Mouse (Mus musculus): Measurements from ENCODE around the gene Gpa33. TPM values are rescaled to one million over a fixed set of nuclear protein-coding genes. Genes with fewer than 3 reads are reported as not detected.

Gene Gpa33
- polyA plus RNA-seq, 1 experiment from 2014 or later, result 0.40 TPM

GRCm38 (mm10) chr1:166167405-166167804 is 37.4 kb downstream of the Gpa33 start:
- Histone ChIP-seq H3K4me2 (ENCODE audit: low read depth, low read length) (no peak overlapping the region), H3K27ac (ENCODE audit: low read length) (no peak overlapping the region), H3K9me3 (replicated peaks; ENCODE audit: control insufficient read depth, low read length) (no peaks in the 10 kb centered on the region), H3K4me3 (ENCODE audit: low read depth, low read length) (no peak overlapping the region), H3K36me3 (ENCODE audit: control insufficient read depth, insufficient read depth) (no peaks in the 10 kb centered on the region), H3K27me3 (ENCODE audit: control insufficient read depth, insufficient read depth, low read depth, low read length) (no peaks in the 10 kb centered on the region), H3K4me1 (ENCODE audit: control insufficient read depth, low read depth, low read length) (no peaks in the 10 kb centered on the region), H3K9ac (ENCODE audit: low read depth, low read length) (no peak overlapping the region)
- no peak for ATAC-seq (ENCODE audit: low read depth)
- WGBS (ENCODE audit: insufficient replicate concordance), result 48% methylated on average over 4 of the region's 4 CpGs

DNA sequence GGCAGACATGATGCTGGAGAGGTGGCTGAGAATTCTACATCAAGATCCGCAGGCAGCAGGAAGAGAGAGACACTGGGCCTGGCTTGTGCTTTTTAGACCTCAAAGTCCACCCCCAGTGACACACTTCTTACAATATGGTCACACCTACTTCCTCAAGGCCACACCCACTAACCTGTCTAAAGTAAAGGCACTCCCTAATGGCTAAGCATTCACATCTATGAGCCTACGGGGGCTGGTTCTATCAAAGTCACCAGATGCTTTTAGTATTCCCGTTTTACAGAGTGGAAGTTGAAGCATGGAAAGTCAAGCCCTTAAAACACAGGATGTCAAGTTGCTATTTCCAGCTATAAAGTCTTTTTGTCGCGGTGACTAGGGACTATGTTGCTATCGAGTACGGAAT is 38.0 kb downstream of the Gpa33 start:
- WGBS (ENCODE audit: insufficient replicate concordance), result 69% methylated on average over 7 of the region's 7 CpGs
- Histone ChIP-seq H3K9ac (ENCODE audit: low read depth, low read length) (no peak overlapping the region), H3K27ac (ENCODE audit: low read length) (no peak overlapping the region), H3K36me3 (ENCODE audit: control insufficient read depth, insufficient read depth) (no peaks in the 10 kb centered on the region), H3K4me2 (ENCODE audit: low read depth, low read length) (no peak overlapping the region), H3K4me3 (ENCODE audit: low read depth, low read length) (no peak overlapping the region), H3K27me3 (ENCODE audit: control insufficient read depth, insufficient read depth, low read depth, low read length) (no peaks in the 10 kb centered on the region), H3K9me3 (replicated peaks; ENCODE audit: control insufficient read depth, low read length) (no peaks in the 10 kb centered on the region), H3K4me1 (ENCODE audit: control insufficient read depth, low read depth, low read length) (no peaks in the 10 kb centered on the region)
- ATAC-seq (ENCODE audit: low read depth), result no peak

GRCm38 (mm10) chr1:166169713-166170112 is 39.7 kb downstream of the Gpa33 start:
- no peak overlapping the region for H3K4me2 ChIP-seq (ENCODE audit: low read depth, low read length)
- H3K9me3 ChIP-seq (replicated peaks; ENCODE audit: control insufficient read depth, low read length), result no peaks in the 10 kb centered on the region
- 69% methylated on average over 7 of the region's 7 CpGs for WGBS (ENCODE audit: insufficient replicate concordance)
- no peaks in the 10 kb centered on the region for H3K36me3 ChIP-seq (ENCODE audit: control insufficient read depth, insufficient read depth)
- no peak overlapping the region for H3K27ac ChIP-seq (ENCODE audit: low read length)
- no peak overlapping the region for H3K4me3 ChIP-seq (ENCODE audit: low read depth, low read length)
- H3K9ac ChIP-seq (ENCODE audit: low read depth, low read length), result no peak overlapping the region
- ATAC-seq (ENCODE audit: low read depth), result no peak
- H3K4me1 ChIP-seq (ENCODE audit: control insufficient read depth, low read depth, low read length), result no peaks in the 10 kb centered on the region
- no peaks in the 10 kb centered on the region for H3K27me3 ChIP-seq (ENCODE audit: control insufficient read depth, insufficient read depth, low read depth, low read length)

DNA sequence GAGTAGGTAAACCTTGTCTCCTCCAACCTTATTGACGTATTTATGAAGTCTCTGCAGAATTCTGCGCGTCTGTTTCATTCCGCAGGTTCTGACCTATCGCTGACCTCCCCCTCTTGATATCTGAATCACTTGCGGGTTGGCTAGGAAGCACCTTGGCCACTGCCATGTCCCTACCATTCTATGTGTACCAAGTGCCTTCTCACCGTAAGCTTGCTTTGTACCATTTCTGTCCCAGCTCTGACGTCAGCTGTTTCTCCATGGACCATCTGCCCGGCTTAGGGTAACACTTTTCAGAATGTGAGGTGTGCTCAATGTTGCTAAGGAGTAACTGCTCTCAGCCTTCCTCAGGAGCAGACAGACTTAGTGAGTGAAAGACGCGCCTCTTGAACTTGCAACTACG is 40.8 kb downstream of the Gpa33 start:
- Histone ChIP-seq H3K36me3 (ENCODE audit: control insufficient read depth, insufficient read depth) (no peaks in the 10 kb centered on the region), H3K9me3 (replicated peaks; ENCODE audit: control insufficient read depth, low read length) (no peaks in the 10 kb centered on the region)
- 77% methylated on average over 12 of the region's 12 CpGs for WGBS (ENCODE audit: insufficient replicate concordance)

GRCm38 (mm10) chr1:166172992-166173391 is 43.0 kb downstream of the Gpa33 start:
- H3K4me2 ChIP-seq (ENCODE audit: low read depth, low read length), result no peak overlapping the region
- no peaks in the 10 kb centered on the region for H3K36me3 ChIP-seq (ENCODE audit: control insufficient read depth, insufficient read depth)
- no peak overlapping the region for H3K4me3 ChIP-seq (ENCODE audit: low read depth, low read length)
- ATAC-seq (ENCODE audit: low read depth), result no peak
- 60% methylated on average over 3 of the region's 3 CpGs for WGBS (ENCODE audit: insufficient replicate concordance)
- H3K27me3 ChIP-seq (ENCODE audit: control insufficient read depth, insufficient read depth, low read depth, low read length), result no peaks in the 10 kb centered on the region
- no peaks in the 10 kb centered on the region for H3K4me1 ChIP-seq (ENCODE audit: control insufficient read depth, low read depth, low read length)
- no peaks in the 10 kb centered on the region for H3K9me3 ChIP-seq (replicated peaks; ENCODE audit: control insufficient read depth, low read length)
- H3K9ac ChIP-seq (ENCODE audit: low read depth, low read length), result no peak overlapping the region
- H3K27ac ChIP-seq (ENCODE audit: low read length), result no peak overlapping the region

More for the DNA sequence above, 40.8 kb downstream of the Gpa33 start:
- ATAC-seq (ENCODE audit: low read depth), result no peak
- no peaks in the 10 kb centered on the region for H3K27me3 ChIP-seq (ENCODE audit: control insufficient read depth, insufficient read depth, low read depth, low read length)
- no peak overlapping the region for H3K4me3 ChIP-seq (ENCODE audit: low read depth, low read length)
- no peak overlapping the region for H3K27ac ChIP-seq (ENCODE audit: low read length)
- H3K4me1 ChIP-seq (ENCODE audit: control insufficient read depth, low read depth, low read length), result no peaks in the 10 kb centered on the region
- no peak overlapping the region for H3K4me2 ChIP-seq (ENCODE audit: low read depth, low read length)
- no peak overlapping the region for H3K9ac ChIP-seq (ENCODE audit: low read depth, low read length)

GRCm38 (mm10) chr1:166173621-166174020 is 43.6 kb downstream of the Gpa33 start:
- Histone ChIP-seq H3K27me3 (ENCODE audit: control insufficient read depth, insufficient read depth, low read depth, low read length) (no peaks in the 10 kb centered on the region), H3K4me1 (ENCODE audit: control insufficient read depth, low read depth, low read length) (no peaks in the 10 kb centered on the region), H3K9me3 (replicated peaks; ENCODE audit: control insufficient read depth, low read length) (no peaks in the 10 kb centered on the region), H3K9ac (ENCODE audit: low read depth, low read length) (no peak overlapping the region), H3K36me3 (ENCODE audit: control insufficient read depth, insufficient read depth) (no peaks in the 10 kb centered on the region), H3K27ac (ENCODE audit: low read length) (no peak overlapping the region), H3K4me3 (ENCODE audit: low read depth, low read length) (no peak overlapping the region), H3K4me2 (ENCODE audit: low read depth, low read length) (no peak overlapping the region)
- WGBS (ENCODE audit: insufficient replicate concordance), result 57% methylated on average over 9 of the region's 9 CpGs
- no peak for ATAC-seq (ENCODE audit: low read depth)

DNA sequence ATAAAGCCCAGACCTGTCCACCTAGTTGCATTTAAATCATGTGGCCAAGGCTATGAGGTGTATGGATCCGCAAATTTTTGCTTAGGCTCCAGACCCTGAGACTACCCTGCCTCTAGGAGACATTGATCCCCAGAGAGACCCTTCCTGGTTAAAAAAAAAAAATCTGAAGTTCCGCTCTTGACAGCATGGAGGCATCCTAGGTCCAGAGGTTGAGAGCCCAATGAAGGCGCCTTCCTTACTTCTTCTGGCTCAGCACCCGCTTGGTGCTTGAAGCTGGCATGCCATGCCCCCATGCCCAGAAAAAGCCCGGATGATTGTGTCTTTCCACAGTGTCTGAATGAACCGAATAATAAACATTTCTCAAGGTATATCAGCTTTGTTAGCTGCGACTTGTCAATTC is 51.5 kb downstream of the Gpa33 start:
- WGBS (ENCODE audit: insufficient replicate concordance), result 69% methylated on average over 7 of the region's 7 CpGs
- no peaks in the 10 kb centered on the region for H3K36me3 ChIP-seq (ENCODE audit: control insufficient read depth, insufficient read depth)
- ATAC-seq (ENCODE audit: low read depth), result no peak

DNA sequence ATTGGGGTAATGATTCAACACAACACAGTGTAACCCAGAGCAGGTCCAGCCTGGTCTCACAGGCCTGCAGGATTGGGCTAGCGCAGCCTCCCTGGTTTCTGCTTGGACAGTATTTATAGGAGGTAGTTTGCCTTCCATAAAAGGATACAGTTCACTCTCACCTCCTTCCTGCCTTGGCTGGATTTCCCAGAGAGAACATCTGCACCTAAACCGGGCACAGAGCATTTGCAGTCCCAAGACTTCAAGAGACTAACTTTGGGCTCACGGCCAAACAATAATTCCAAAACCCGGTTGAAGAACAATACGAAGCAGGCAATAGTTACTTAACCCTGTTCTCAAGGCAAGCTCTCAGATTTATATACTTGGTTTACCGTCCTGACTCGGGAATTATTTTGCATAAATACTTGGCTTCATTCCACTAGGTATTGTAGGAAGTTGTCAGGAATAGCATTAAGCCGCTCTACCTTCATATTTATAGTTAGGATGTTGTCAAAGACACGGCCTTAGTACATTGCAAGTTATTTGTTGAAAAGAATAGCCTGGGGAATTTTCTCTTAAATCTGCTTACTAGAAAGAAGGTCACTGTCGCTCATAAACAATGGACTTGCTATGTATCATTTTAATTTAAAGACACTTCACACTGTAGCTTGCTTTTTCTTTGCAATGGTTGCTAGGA is 53.1 kb downstream of the Gpa33 start:
- no peak for ATAC-seq (ENCODE audit: low read depth)
- Histone ChIP-seq H3K4me2 (ENCODE audit: low read depth, low read length) (no peak overlapping the region), H3K9me3 (replicated peaks; ENCODE audit: control insufficient read depth, low read length) (no peaks in the 10 kb centered on the region), H3K36me3 (ENCODE audit: control insufficient read depth, insufficient read depth) (no peaks in the 10 kb centered on the region), H3K4me3 (ENCODE audit: low read depth, low read length) (no peak overlapping the region), H3K4me1 (ENCODE audit: control insufficient read depth, low read depth, low read length) (no peaks in the 10 kb centered on the region), H3K27me3 (ENCODE audit: control insufficient read depth, insufficient read depth, low read depth, low read length) (no peaks in the 10 kb centered on the region), H3K9ac (ENCODE audit: low read depth, low read length) (no peak overlapping the region), H3K27ac (ENCODE audit: low read length) (no peak overlapping the region)
- WGBS (ENCODE audit: insufficient replicate concordance), result 72% methylated on average over 10 of the region's 10 CpGs

More for the DNA sequence above, 51.5 kb downstream of the Gpa33 start:
- Histone ChIP-seq H3K4me2 (ENCODE audit: low read depth, low read length) (no peak overlapping the region), H3K4me1 (ENCODE audit: control insufficient read depth, low read depth, low read length) (no peaks in the 10 kb centered on the region), H3K27me3 (ENCODE audit: control insufficient read depth, insufficient read depth, low read depth, low read length) (no peaks in the 10 kb centered on the region), H3K9ac (ENCODE audit: low read depth, low read length) (no peak overlapping the region), H3K27ac (ENCODE audit: low read length) (no peak overlapping the region), H3K9me3 (replicated peaks; ENCODE audit: control insufficient read depth, low read length) (no peaks in the 10 kb centered on the region), H3K4me3 (ENCODE audit: low read depth, low read length) (no peak overlapping the region)

GRCm38 (mm10) chr1:166184391-166185229 is 54.6 kb downstream of the Gpa33 start:
- H3K27me3 ChIP-seq (ENCODE audit: control insufficient read depth, insufficient read depth, low read depth, low read length), result no peaks in the 10 kb centered on the region
- WGBS (ENCODE audit: insufficient replicate concordance), result 66% methylated on average over 22 of the region's 22 CpGs
- no peak for ATAC-seq (ENCODE audit: low read depth)
- H3K9ac ChIP-seq (ENCODE audit: low read depth, low read length), result no peak overlapping the region
- no peaks in the 10 kb centered on the region for H3K36me3 ChIP-seq (ENCODE audit: control insufficient read depth, insufficient read depth)
- H3K9me3 ChIP-seq (replicated peaks; ENCODE audit: control insufficient read depth, low read length), result no peaks in the 10 kb centered on the region
- H3K27ac ChIP-seq (ENCODE audit: low read length), result no peak overlapping the region
- H3K4me2 ChIP-seq (ENCODE audit: low read depth, low read length), result no peak overlapping the region
- no peak overlapping the region for H3K4me3 ChIP-seq (ENCODE audit: low read depth, low read length)
- no peaks in the 10 kb centered on the region for H3K4me1 ChIP-seq (ENCODE audit: control insufficient read depth, low read depth, low read length)

Measured in liver, embryonic 16.5 days (tissue).